Mouse (Mus musculus) liver, embryonic 11.5 days (tissue): ENCODE data around the gene Nectin1. TPM values are rescaled to one million over a fixed set of nuclear protein-coding genes. Genes with fewer than 3 reads are reported as not detected.
A peak's percentile ranks its signal among the peaks of the same experiment; 100 is the strongest.

ENCODE experiments used
- ATAC-seq: fragments of 200-750 bp; cut with Nextera tagmentation; replicated peaks from 2 replicates; pipeline ENCODE4 v1.8.0; 2017; ENCODE audit warnings: moderate number of reproducible peaks, mild to moderate bottlenecking, moderate TSS enrichment, moderate library complexity; ENCODE audit not compliant: low FRiP score
- DNase-seq: peaks from one replicate; pipeline ENCODE4 v3.0.0-alpha.2; 2017; ENCODE audit warnings: low spot score
- H3K27ac ChIP-seq: fragments of 300-500 bp; sonication (generic); 2 replicates; pipeline ENCODE4 v1.5.1; 2014; ENCODE audit warnings: mild to moderate bottlenecking, low read depth, low read length, control low read depth
- H3K27me3 ChIP-seq: fragments of 300-500 bp; sonication (generic); replicated peaks from 2 replicates; pipeline ENCODE4 v1.6.1; 2014; ENCODE audit warnings: low read length, mixed read lengths; ENCODE audit not compliant: control insufficient read depth, insufficient read depth
- H3K36me3 ChIP-seq: fragments of 300-500 bp; sonication (generic); 2 replicates; pipeline ENCODE4 v1.6.1; 2014; ENCODE audit warnings: mild to moderate bottlenecking, low read length, moderate library complexity, mixed read lengths; ENCODE audit not compliant: control insufficient read depth, insufficient read depth
- H3K4me1 ChIP-seq: fragments of 300-500 bp; sonication (generic); replicated peaks from 2 replicates; pipeline ENCODE4 v1.6.1; 2014; ENCODE audit warnings: low read length, mixed read lengths; ENCODE audit not compliant: control insufficient read depth, insufficient read depth
- H3K4me2 ChIP-seq: fragments of 300-500 bp; sonication (generic); 2 replicates; pipeline ENCODE4 v1.6.1; 2014; ENCODE audit warnings: mild to moderate bottlenecking, control low read depth, moderate library complexity
- H3K4me3 ChIP-seq: fragments of 300-500 bp; sonication (generic); 2 replicates; pipeline ENCODE4 v1.5.1; 2014; ENCODE audit warnings: low read depth, low read length, control low read depth
- H3K9ac ChIP-seq: fragments of 300-500 bp; sonication (generic); 2 replicates; pipeline ENCODE4 v1.6.1; 2014; ENCODE audit warnings: low read depth, low read length, control low read depth
- H3K9me3 ChIP-seq: fragments of 300-500 bp; sonication (generic); 2 replicates; pipeline ENCODE4 v1.6.1; 2016; ENCODE audit warnings: low read length, inconsistent platforms, mixed read lengths; ENCODE audit not compliant: control insufficient read depth
- WGBS: fragments of 180-500 bp; shearing (Covaris S2); extraction: QIAGEN DNeasy Blood & Tissue Kit; methylation state at CpG from one replicate; pipeline ENCODE4 v1.1.7; 2014; 5-methylcytosine and 5-hydroxymethylcytosine counted together
- polyA plus RNA-seq: library from polyadenylated mRNA; unstranded; fragments of >200 nt; fragmentation: Nextera tagmentation; extraction: Ambion mirVana; gene quantifications from 2 replicates; pipeline ENCODE4 v1.2.1, GENCODE M21; 2014

Nectin1 gene
- polyA plus RNA-seq, 1 experiment from 2014 or later = 2.6 TPM

- Histone ChIP-seq H3K9me3 (no peaks in the 10 kb centered on the region), H3K4me1 (no peaks in the 10 kb centered on the region), H3K27ac (no peak overlapping the region), H3K9ac (no peak overlapping the region), H3K4me2 (no peak overlapping the region), H3K4me3 (no peak overlapping the region), H3K36me3 (no peaks in the 10 kb centered on the region), H3K27me3 (no peaks in the 10 kb centered on the region; the same call in 1 of the 2 replicates)
- no peak for ATAC-seq
- DNase-seq = no peak
- WGBS = 62% methylated on average over 3 of the region's 3 CpGs
Measured at GRCm38 (mm10) chr9:43713432-43713831, 30.4 kb upstream of the Nectin1 start.

GRCm38 (mm10) chr9:43719407-43719839, 24.4 kb upstream of the Nectin1 start:
- Histone ChIP-seq H3K9me3 (no peaks in the 10 kb centered on the region), H3K36me3 (no peaks in the 10 kb centered on the region), H3K4me2 (no peak overlapping the region), H3K9ac (no peak overlapping the region), H3K27ac (no peak overlapping the region), H3K27me3 (no peaks in the 10 kb centered on the region; the same call in 1 of the 2 replicates), H3K4me1 (no peaks in the 10 kb centered on the region), H3K4me3 (no peak overlapping the region)
- 65% methylated on average over 4 of the region's 4 CpGs for WGBS
- no peak for ATAC-seq
- DNase-seq = no peak

DNA sequence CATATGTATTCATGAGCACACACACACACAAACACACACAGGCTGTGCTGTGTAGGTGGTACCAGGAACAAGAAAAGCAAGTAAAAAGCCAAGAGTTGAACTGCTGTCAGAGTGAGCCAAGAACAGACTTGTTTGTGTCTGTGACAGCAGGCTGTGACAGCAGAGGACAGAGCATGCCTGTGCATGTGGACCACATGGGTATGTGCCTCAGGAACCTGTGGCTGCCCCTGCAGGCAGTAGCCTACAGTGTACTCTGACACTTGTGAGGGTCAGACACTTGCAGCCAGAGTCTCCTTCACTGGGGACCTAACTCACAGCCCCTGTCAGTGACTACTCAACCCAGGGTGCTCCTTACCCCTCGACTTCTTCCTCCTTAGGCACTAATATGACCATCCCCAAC, 23.7 kb upstream of the Nectin1 start:
- H3K27ac ChIP-seq = no peak overlapping the region
- H3K4me2 ChIP-seq = no peak overlapping the region
- 31% methylated on average over 1 of the region's 1 CpGs for WGBS

DNA sequence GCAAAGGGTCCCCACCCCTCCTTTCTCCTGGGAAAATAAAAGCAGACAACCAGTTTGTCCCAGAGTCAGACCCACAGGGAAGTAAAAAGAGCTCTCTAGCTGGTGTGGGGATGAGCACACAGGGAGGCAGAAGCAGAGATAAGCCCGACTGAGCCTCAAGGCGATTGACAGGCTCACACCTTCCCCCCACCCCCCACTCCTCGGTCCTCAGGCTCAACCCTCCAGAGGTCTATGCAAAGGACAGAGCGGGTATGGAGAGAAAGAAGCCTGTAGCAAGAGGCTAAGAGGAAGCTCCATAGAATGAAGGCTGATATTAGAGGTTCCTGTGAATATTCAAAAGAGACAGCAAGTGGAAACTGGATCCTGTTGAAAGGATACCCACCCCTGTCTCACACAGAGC, 19.7 kb upstream of the Nectin1 start:
- H3K4me1 ChIP-seq = peaks cover 2% of the 10 kb centered on the region; the same call in 1 of the 2 replicates
- ATAC-seq = no peak
- no peak overlapping the region for H3K9ac ChIP-seq
- H3K27ac ChIP-seq = no peak overlapping the region
- H3K36me3 ChIP-seq = no peaks in the 10 kb centered on the region
- no peaks in the 10 kb centered on the region for H3K9me3 ChIP-seq
- no peaks in the 10 kb centered on the region for H3K27me3 ChIP-seq
- no peak for DNase-seq
- WGBS = 8% methylated on average over 4 of the region's 4 CpGs
- H3K4me3 ChIP-seq = no peak overlapping the region
- H3K4me2 ChIP-seq = no peak overlapping the region

More for the DNA sequence above, 23.7 kb upstream of the Nectin1 start:
- no peak for ATAC-seq
- no peaks in the 10 kb centered on the region for H3K4me1 ChIP-seq
- no peaks in the 10 kb centered on the region for H3K9me3 ChIP-seq
- H3K36me3 ChIP-seq = no peaks in the 10 kb centered on the region
- no peaks in the 10 kb centered on the region; the same call in 1 of the 2 replicates for H3K27me3 ChIP-seq
- no peak overlapping the region for H3K4me3 ChIP-seq
- DNase-seq = no peak
- no peak overlapping the region for H3K9ac ChIP-seq

DNA sequence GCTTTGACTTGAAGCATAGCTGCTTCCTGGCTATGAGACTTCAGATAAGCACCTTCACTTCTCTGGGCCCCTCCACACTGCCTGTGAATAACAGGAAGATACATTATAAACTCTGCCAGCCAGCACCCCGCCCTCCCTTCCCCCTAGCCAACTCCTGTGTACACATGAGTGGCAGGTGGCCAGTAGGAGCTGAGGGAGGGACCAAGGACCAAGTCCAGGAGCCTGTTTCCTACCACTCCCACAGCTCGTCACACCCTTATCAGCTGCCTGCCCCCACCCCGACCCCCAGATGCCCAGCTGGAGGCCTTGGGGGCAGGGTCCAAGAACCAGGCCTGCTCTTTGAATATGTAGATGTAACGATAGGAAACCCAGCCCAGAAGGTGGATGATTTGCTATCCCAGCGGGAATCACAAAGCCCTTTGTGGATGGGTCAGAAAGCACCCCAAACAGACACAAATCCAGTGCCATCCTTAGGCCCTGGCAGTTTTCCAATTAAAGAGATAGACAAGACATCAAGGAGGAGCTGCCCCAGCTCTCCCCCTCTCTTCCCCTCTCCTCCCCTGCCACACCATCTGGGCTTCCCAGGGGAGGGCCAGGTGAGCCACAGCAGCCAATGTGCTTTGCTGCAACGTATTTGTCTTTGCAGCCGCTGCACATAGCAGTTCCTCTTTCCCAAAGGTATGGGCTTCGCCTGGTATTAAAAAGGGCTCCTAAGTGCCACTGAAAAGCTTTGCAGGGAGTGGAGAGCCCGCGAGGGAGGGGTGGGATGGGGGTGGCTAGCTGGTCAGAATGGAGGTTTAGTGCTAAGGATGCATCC, 14.1 kb upstream of the Nectin1 start:
- Histone ChIP-seq H3K9ac (no peak overlapping the region), H3K9me3 (no peaks in the 10 kb centered on the region), H3K36me3 (no peaks in the 10 kb centered on the region), H3K4me1 (peaks cover 11% of the 10 kb centered on the region), H3K4me3 (no peak overlapping the region), H3K27ac (no peak overlapping the region), H3K4me2 (no peak overlapping the region), H3K27me3 (peaks cover 3% of the 10 kb centered on the region; the same call in 1 of the 2 replicates)
- 13% methylated on average over 10 of the region's 10 CpGs for WGBS
- ATAC-seq (0 out of 2 replicates have a peak, but pooled peaks have one; percentile 36), DNase-seq (no peak)

- Histone ChIP-seq H3K4me2 (no peak overlapping the region), H3K4me3 (no peak overlapping the region), H3K9ac (no peak overlapping the region), H3K4me1 (peaks cover 11% of the 10 kb centered on the region), H3K27me3 (peaks cover 3% of the 10 kb centered on the region; the same call in 1 of the 2 replicates), H3K36me3 (no peaks in the 10 kb centered on the region), H3K9me3 (no peaks in the 10 kb centered on the region), H3K27ac (no peak overlapping the region)
- ATAC-seq = no peak
- WGBS = 28% methylated on average over 22 of the region's 22 CpGs
- DNase-seq = no peak
Measured at GRCm38 (mm10) chr9:43730284-43731027, 13.3 kb upstream of the Nectin1 start.

GRCm38 (mm10) chr9:43731880-43732279, 11.9 kb upstream of the Nectin1 start:
- no peak for ATAC-seq
- peaks cover 3% of the 10 kb centered on the region; the same call in 1 of the 2 replicates for H3K27me3 ChIP-seq
- WGBS = 52% methylated on average over 6 of the region's 6 CpGs

GRCm38 (mm10) chr9:43732671-43733070, 11.1 kb upstream of the Nectin1 start:
- no peak for DNase-seq
- H3K27me3 ChIP-seq = peaks cover 3% of the 10 kb centered on the region; the same call in 1 of the 2 replicates
- 47% methylated on average over 8 of the region's 8 CpGs for WGBS
- H3K36me3 ChIP-seq = no peaks in the 10 kb centered on the region
- no peak overlapping the region for H3K4me2 ChIP-seq
- H3K9ac ChIP-seq = no peak overlapping the region
- no peak overlapping the region for H3K27ac ChIP-seq
- no peak for ATAC-seq
- H3K9me3 ChIP-seq = no peaks in the 10 kb centered on the region
- peaks cover 11% of the 10 kb centered on the region for H3K4me1 ChIP-seq
- no peak overlapping the region for H3K4me3 ChIP-seq

More at GRCm38 (mm10) chr9:43731880-43732279, 11.9 kb upstream of the Nectin1 start:
- Histone ChIP-seq H3K4me3 (no peak overlapping the region), H3K27ac (no peak overlapping the region), H3K9ac (no peak overlapping the region), H3K9me3 (no peaks in the 10 kb centered on the region), H3K36me3 (no peaks in the 10 kb centered on the region), H3K4me2 (no peak overlapping the region), H3K4me1 (peaks cover 11% of the 10 kb centered on the region)
- no peak for DNase-seq
